Mouse (Mus musculus) layer of hippocampus, adult 8-10 months (tissue): ENCODE data around the gene Hmg20a. TPM values are rescaled to one million over a fixed set of nuclear protein-coding genes. Genes with fewer than 3 reads are reported as not detected.
"Not testable (repeated sequence)": the region's sequence is repeated elsewhere in the genome, so short reads cannot be mapped to it uniquely, and the experiment has no call there.

ENCODE experiments used
- DNase-seq, 2 experiments: peaks; one replicate each; pipeline ENCODE4 v3.0.0; 2022; ENCODE audit warnings: low spot score in 2 of 2
- total RNA-seq, 4 experiments: library from RNA; stranded (reverse); gene quantifications; 2 replicates each; pipeline ENCODE4 v1.2.4; 2022

Gene Hmg20a
- 10 to 100 TPM; 64.7 to 88.5 (median 75.6) TPM for total RNA-seq

- DNase-seq: peak; percentile 100
These were observed at the start of gene Hmg20a, which contains the start of gene Peak1 for GRCm38 (mm10) chr9:56417948-56418737. TSS of gene Hmg20a (plus strand) at chr9:56418609. TSS of gene Peak1 (minus strand) at chr9:56418067.

GRCm38 (mm10) chr9:56368814-56369213, 49.6 kb upstream of the Hmg20a start:
- no peak for DNase-seq

GRCm38 (mm10) chr9:56370710-56371109, 47.7 kb upstream of the Hmg20a start:
- no peak for DNase-seq

DNA sequence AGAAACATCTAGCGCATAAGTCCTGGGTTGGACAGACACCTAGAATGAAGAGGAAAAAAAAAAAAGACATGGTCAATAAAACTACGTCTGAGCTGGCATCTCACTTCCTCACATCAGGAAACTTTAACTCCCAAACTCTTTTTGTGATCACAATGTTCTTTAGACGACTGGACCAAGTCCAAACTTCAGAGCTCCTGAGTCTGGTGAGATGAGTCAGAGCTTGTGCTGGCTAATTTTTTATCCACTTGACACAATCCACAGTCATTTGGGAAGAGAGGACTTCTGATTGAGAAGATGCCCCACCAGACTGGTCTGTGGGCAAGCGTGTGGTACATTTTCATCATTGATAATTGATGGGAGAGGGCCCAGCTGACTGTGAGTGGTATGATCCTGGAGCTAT, 44.0 kb upstream of the Hmg20a start:
- DNase-seq: no peak

DNA sequence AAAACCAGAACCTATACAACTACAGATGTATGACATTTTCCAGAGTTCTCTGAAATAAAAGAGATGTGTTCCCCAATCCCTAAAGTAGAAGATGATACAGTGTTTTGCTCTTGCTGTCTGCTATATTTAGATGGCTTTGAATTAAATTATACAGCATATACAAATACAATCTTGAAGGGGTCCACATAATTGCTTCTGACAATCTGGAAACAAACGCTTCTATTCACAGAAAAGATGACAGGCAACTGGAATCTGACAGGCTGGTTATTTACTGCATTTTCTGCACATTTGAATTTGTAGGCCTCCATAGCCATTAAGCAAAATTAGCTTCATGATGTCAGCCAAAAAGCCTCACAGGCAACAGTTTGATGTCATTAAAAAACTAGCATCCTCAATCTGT, 35.6 kb upstream of the Hmg20a start:
- DNase-seq: no peak

DNA sequence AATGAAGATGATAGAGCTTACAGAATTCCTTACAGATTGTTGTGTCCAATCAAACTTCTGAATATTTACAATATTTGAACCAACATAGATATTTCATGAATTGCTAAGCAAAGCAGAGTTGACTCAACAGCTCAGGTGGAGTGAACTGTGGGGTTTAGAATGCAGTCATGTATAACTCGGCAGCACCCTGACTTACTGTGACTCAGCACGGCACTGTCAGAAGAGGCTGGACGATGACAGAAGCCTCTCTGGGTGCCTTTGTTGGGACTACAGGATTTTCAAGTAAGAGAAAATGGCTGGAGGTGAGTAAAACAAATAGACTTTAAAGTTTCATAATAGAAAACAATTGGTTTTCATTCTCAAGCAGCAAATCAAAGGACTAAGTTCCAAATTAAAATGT, 25.6 kb upstream of the Hmg20a start:
- DNase-seq: no peak

DNA sequence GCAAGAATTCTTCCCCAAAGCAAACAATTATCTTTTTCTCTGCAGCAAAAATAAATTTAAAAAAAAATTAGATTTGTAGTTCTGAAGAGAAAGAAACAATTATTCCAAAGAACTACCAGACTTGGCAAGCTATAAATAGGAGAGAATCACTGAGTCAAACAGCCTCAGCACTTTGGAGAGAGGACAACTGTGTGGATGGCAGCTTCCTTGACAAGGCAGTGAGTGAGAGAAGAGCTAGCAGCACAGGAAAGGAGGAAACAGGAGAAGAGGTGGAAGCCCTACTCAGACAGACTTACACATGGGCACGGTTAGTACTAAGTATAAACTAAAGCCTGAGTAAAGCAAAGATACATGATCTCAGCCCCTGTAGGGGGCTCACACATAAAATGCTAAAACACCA, 22.1 kb upstream of the Hmg20a start:
- no peak for DNase-seq

DNA sequence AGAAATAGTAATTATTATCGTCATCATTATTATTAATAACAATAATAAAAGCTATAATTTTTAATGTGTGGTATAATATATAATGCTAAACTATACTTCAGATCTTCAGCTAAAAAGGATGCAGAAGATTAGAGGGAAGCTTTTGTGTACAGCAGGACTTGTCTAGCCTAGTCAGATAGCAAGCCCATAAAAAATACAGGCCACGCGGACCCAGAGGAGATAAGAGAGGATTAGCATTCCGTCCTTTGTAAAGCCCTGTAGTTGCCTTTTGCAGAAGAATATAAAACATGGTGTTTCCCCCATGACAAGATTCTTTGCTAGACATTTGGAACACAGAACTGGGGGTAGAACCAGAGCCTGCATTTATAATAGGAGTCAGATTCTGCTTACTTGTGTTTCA, 13.8 kb upstream of the Hmg20a start:
- no peak for DNase-seq

GRCm38 (mm10) chr9:56409928-56410327, 8.5 kb upstream of the Hmg20a start:
- DNase-seq: no peak

- DNase-seq: no peak
These were observed 5.7 kb upstream of the Hmg20a start for GRCm38 (mm10) chr9:56412716-56413115.

- no peak for DNase-seq
These were observed 4.1 kb upstream of the Hmg20a start for GRCm38 (mm10) chr9:56414322-56414721.

GRCm38 (mm10) chr9:56415393-56415792, 3.0 kb upstream of the Hmg20a start:
- no peak for DNase-seq

GRCm38 (mm10) chr9:56415935-56416607, 2.3 kb upstream of the Hmg20a start:
- no peak for DNase-seq

DNA sequence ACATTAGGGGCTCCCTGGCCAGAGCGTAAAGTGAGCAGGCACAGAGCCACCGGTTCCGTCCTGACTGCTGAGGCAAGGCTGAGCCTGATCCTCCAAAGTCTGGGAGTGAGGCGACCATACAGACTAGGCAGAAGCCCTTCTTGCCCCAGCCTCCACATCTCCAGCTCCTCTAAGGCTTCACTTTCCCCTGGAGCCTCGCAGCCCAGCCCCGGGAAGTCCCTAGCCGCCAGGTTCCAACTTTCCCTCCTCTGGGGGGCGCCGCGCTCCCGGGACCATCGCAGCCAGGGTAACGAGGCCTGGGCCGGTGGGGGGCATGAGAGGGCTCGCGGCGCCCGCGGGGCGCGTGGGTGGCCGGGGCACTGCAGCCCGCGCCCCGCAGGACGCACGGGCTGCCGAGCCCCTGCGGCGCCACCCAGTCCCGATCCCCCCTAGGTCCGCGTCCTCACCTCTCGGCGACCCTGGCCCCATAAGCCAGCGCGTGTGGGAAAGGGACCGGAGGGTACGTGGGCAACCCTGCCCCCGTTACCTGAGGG, 928 bp upstream of the Hmg20a start:
- peak; percentile 55 to 70 for DNase-seq

DNA sequence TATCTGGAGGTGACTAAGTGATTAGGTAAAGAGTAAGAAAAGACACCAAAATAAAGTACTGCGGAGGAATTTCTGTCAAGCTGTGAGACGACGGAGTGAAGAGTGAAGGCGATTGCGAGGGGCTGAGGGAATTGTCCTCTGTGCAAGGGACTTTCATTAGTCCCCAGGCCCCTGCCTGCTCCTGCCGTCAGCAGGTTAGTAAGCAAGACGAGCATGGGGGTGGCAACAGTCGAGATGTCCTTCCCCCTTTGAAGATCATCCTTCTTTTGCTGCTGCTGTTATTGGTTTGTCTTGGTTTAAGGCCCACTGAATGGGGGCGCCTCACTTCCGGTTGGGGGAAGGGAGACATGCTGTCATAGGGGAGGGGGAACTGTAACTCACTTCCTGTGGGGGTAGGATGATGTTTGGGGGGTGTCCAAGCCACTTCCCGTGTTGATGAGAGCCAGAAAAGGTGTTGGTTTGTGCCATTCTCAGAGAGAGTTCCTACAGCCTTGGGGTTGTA, 380 bp downstream of the Hmg20a start:
- peak; percentile 68 to 81 for DNase-seq

DNA sequence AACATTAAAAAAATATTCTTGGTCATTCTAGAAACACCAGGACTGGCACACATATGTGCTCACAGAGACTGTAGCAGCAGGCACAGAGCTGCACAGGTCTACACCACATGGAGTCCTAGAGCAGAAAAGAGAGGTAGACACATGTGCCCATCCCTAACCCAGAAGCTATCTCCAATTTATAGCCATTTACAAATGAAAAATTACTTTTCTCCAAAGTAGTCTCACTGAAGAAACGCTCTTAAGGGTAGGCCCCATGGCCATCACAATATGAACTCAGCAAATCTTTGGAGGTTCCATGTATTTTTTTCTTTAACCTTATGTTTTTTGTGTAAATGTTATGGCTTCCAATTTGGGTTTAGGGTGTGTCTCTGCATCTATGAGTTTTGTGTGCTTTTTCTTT, 1.8 kb downstream of the Hmg20a start:
- no peak for DNase-seq

DNA sequence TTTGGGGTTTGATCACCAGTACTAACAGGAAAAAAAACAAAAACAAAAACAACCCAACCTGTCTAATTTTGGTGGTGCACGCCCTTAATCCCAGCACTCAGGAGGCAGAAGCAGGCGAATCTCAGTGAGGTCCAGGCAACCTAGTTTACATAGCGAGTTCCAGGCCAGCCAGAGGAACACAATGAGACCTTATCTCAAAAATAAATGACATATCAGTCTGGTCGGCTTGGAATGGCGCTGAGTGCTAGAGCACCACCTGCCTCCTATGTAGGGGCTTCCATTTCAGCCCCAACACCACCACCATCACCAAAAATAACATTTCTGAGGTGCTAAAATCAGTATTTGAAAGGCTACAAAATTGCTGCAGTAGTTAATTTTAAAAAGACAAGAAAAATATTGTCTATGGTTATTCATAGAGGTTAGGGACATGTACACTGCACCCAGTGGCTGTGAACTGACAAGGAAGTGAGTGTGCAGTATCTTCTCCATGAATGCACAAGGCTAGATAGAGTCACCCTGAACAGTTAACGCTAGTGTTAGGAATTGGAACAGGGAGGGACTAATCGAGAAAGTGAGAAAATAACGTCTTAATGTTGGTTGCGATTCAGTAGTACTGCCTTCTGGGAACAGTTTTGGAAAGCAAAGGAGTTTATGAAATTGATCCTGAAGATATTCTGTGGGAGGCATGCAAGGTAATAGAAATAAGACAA, 2.6 kb downstream of the Hmg20a start:
- DNase-seq: no peak

DNA sequence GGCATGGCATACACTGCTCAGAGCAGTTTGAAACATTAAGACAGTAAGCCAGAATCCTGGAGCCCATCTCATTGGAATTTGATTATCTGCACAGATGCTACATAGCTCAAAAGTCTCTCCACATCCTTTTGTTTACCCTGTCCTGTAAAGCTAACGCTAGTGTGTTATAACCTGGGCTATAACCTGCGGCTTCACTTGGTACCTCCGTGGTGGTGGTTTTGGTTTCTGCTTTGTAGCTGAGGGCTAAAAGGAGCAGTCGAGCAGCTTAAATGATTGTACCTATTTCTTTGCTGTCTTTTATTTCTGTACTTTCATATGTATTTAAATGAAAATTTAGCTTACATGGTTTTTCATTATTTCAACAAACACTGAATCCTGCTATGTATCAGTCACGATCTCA, 3.6 kb downstream of the Hmg20a start:
- DNase-seq: no peak

DNA sequence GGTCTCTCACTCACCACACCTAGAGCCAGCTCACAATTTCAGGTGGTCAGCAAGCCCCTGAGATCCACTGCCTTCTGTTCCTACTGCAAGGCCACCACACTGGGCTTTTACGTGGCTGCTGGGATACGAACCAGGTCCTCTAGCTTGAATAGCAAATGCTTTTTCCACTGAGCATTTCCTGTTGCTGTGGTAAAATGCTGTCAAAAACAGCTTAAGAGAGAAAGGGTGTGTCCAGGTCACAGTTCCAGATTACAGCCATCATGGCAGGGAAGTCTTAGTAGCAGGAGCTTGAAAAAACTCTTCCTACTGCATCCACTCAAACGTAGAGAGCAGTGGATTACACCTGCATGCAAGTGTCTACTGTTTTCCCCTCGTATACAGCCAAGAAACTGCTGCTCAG, 6.5 kb downstream of the Hmg20a start:
- DNase-seq: no peak

DNA sequence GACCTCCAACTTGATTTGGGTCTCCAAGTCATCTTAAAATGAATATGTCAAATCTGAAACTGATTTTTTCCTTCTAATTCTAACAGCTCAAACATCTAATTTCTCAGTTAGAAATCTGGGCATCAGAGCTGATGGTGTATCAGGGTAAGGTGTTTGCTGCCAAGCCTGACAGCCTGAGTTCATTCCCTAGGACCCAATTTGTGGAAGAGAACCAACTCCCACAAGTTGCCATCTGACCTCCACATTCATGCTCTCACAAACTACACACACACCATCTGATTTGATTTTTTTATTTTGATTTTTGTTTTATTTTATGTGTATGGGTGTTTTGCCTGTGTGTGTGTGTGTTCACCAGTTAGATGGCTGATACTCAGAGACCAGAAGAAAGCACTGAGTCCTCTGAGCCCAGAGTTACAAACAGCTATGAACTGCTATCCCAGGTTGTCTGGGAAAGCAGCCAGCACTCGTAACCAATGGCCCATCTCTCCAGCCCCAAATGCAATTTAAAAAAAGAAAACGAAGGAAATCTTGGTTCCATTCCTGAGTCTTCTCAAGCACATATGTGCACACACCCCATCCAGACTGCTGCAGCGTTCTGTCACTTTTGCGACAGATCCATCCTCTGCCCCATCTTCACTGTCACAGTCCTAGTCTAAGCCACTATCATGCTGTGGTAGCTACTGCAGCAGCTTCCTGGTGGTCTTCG, 17.6 kb downstream of the Hmg20a start:
- peak in 1 of 2 experiments; percentile 17 for DNase-seq

- DNase-seq: not testable (repeated sequence)
These were observed 19.0 kb downstream of the Hmg20a start for GRCm38 (mm10) chr9:56437300-56437892.
